Mouse (Mus musculus): Measurements from ENCODE around the gene Slc35f6.

GRCm38 (mm10) chr5:30615416-30615815 lies 32.3 kb upstream of the Slc35f6 start:
- no peak for TF ChIP-seq ZC3H11A (IDR thresholded peaks at IDR 0.05; ENCODE audit: borderline replicate concordance, low read depth, low read length)
- no peak for TF ChIP-seq MAFK (IDR thresholded peaks at IDR 0.05; ENCODE audit: insufficient read depth, low read depth, low read length)
- no peak for TF ChIP-seq CHD2 (IDR thresholded peaks at IDR 0.05; ENCODE audit: low read depth, low read length)
- no peak for TF ChIP-seq HCFC1 (IDR thresholded peaks at IDR 0.05; ENCODE audit: borderline replicate concordance, insufficient read depth, low read length)

Data from ES-E14 (cell line).